Mouse (Mus musculus) layer of hippocampus, postnatal 14 days (tissue): ENCODE results near the gene Sf3a1. TPM values are rescaled to one million over a fixed set of nuclear protein-coding genes. Genes with fewer than 3 reads are reported as not detected.
"Not testable (repeated sequence)": the region's sequence is repeated elsewhere in the genome, so short reads cannot be mapped to it uniquely, and the experiment has no call there.

Experiments
- DNase-seq, 2 experiments: peaks; one replicate each; pipeline ENCODE4 v3.0.0; 2021 to 2022; ENCODE audit warnings: low spot score in 2 of 2, mixed read lengths in 1 of 2
- long read RNA-seq, 2 experiments: library from polyadenylated mRNA; stranded (forward); transcript quantifications; one replicate each; pipeline ENCODE4 v2.0.0; 2021
- total RNA-seq, 2 experiments: library from RNA; stranded (reverse); gene quantifications; 2 replicates each; pipeline ENCODE4 v1.2.3; 2021

Sf3a1 gene
- total RNA-seq = 10 to 100 TPM; 68.8 to 72.5 TPM
- long read RNA-seq, experiment 1, full-length matches to known transcripts = 19 of 34 reads
- long read RNA-seq, experiment 1, partial matches to known transcripts = 10 of 34 reads
- long read RNA-seq, experiment 1, other reads (novel, unspliced or antisense) = 5 of 34 reads
- long read RNA-seq, experiment 2, full-length matches to known transcripts = 47 of 61 reads
- long read RNA-seq, experiment 2, partial matches to known transcripts = 10 of 61 reads
- long read RNA-seq, experiment 2, other reads (novel, unspliced or antisense) = 4 of 61 reads

- peak; percentile 92 to 94 for DNase-seq
Measured at GRCm38 (mm10) chr11:4159808-4160708, at the start of gene Sf3a1, which contains the start of gene Ccdc157. Sf3a1 (plus strand) TSS chr11:4160350. Ccdc157 (minus strand) TSS chr11:4160293.

GRCm38 (mm10) chr11:4112033-4112432 lies 48.1 kb upstream of the Sf3a1 start:
- DNase-seq = no peak

GRCm38 (mm10) chr11:4112861-4113260 lies 47.3 kb upstream of the Sf3a1 start:
- DNase-seq = no peak

- no peak for DNase-seq
Measured at GRCm38 (mm10) chr11:4113496-4113895, 46.7 kb upstream of the Sf3a1 start.

- DNase-seq = no peak
Measured at GRCm38 (mm10) chr11:4113970-4114369, 46.2 kb upstream of the Sf3a1 start.

- DNase-seq = not testable (repeated sequence)
Measured at GRCm38 (mm10) chr11:4114541-4114940, 45.6 kb upstream of the Sf3a1 start.

- DNase-seq = no peak
Measured at GRCm38 (mm10) chr11:4115407-4115806, 44.7 kb upstream of the Sf3a1 start.

GRCm38 (mm10) chr11:4116458-4117141 lies 43.5 kb upstream of the Sf3a1 start:
- no peak for DNase-seq

- no peak for DNase-seq
Measured at GRCm38 (mm10) chr11:4117372-4118071, 42.6 kb upstream of the Sf3a1 start.

GRCm38 (mm10) chr11:4118081-4118921 lies 41.8 kb upstream of the Sf3a1 start:
- peak; percentile 61 to 73 for DNase-seq

GRCm38 (mm10) chr11:4119635-4120034 lies 40.5 kb upstream of the Sf3a1 start:
- DNase-seq = no peak

- DNase-seq = no peak
Measured at GRCm38 (mm10) chr11:4121691-4122090, 38.5 kb upstream of the Sf3a1 start.

- DNase-seq = no peak
Measured at GRCm38 (mm10) chr11:4122226-4122625, 37.9 kb upstream of the Sf3a1 start.

GRCm38 (mm10) chr11:4122742-4123579 lies 37.2 kb upstream of the Sf3a1 start, which contains the start of gene Sec14l2:
Sec14l2 (minus strand) TSS chr11:4123415.
- no peak for DNase-seq

GRCm38 (mm10) chr11:4123922-4124321 lies 36.2 kb upstream of the Sf3a1 start:
- no peak for DNase-seq

GRCm38 (mm10) chr11:4127059-4127458 lies 33.1 kb upstream of the Sf3a1 start:
- no peak for DNase-seq

GRCm38 (mm10) chr11:4128461-4128860 lies 31.7 kb upstream of the Sf3a1 start:
- not testable (repeated sequence) for DNase-seq

- DNase-seq = no peak
Measured at GRCm38 (mm10) chr11:4133450-4133849, 26.7 kb upstream of the Sf3a1 start.

GRCm38 (mm10) chr11:4134400-4134799 lies 25.8 kb upstream of the Sf3a1 start:
- no peak for DNase-seq
